15 mouse cellular contexts compared by ENCODE assay signal in the genomic region with DNA sequence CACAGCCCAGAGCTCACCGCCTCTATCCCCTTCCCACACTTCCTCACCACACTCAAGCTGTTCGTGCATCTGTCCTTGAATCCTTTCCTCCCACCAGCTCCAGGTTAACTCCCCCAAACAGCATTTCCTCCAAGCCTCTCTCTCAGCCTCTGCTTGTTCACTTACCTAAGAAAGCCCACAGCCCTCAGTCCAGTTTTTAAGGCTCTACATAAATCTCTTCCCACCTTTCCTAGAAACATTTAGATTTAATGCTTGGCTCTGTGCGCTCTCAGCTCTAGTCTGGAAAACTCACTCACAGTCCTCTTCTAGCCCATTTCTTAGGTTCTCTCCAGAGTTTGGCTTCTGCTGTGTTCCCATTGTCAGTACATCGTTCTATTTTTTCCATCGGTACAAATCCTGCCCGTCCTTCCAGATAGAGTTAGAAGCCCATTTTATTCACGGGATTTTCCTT.
DNase-seq lines count a peak whose midpoint lies in the region; ATAC-seq and TF ChIP-seq lines count a peak whose summit lies in the region.
"Had no signal": no experiment of that assay in that cellular context is flagged by ENCODE, and none has a peak within 500 bp of the region (broad histone marks: within the 10 kb centered on the region; RNA-seq: fewer than 3 reads in every experiment).

No protein-coding gene starts in this region.

- H3K27me3 ChIP-seq in kidney, adult 2 months (replicated peaks; ENCODE audit: control insufficient read depth, insufficient read depth, low read length): no peaks in the 10 kb centered on the region
- no peaks in the 10 kb centered on the region for H3K27me3 ChIP-seq in lung, postnatal 0 days (replicated peaks; ENCODE audit: insufficient read depth, low read length)
- no peaks in the 10 kb centered on the region for H3K27me3 ChIP-seq in stomach, embryonic 15.5 days (replicated peaks)
- H3K27me3 ChIP-seq: limb, embryonic 13.5 days; megakaryocyte, embryonic 14.5 days had no signal

- no peaks in the 10 kb centered on the region for H3K9me3 ChIP-seq in lung, postnatal 0 days (ENCODE audit: low read length)
- no peaks in the 10 kb centered on the region for H3K9me3 ChIP-seq in stomach, embryonic 15.5 days
- H3K9me3 ChIP-seq: limb, embryonic 13.5 days had no signal

- TF ChIP-seq CTCF in kidney, adult 2 months (conservative IDR thresholded peaks at IDR 0.05; ENCODE audit: insufficient read depth, insufficient read length, low read depth, low read length): no peak
- TF ChIP-seq CTCF in lung, postnatal 0 days (IDR thresholded peaks at IDR 0.05): no peak
- no peak for TF ChIP-seq CTCF in lung, adult 2 months (IDR thresholded peaks at IDR 0.05; ENCODE audit: insufficient read depth, low read length)

- DNase-seq in kidney, adult 2 months: no peak
- no peak for DNase-seq in kidney, adult 8-10 months
- no peak for DNase-seq in lung, postnatal 0 days (ENCODE audit: low spot score)
- DNase-seq in lung, adult 2 months: no peak
- peak; percentile 21 to 36 for DNase-seq in layer of hippocampus, adult 8-10 months (ENCODE audit: low spot score in 2 of 2)
- DNase-seq in adrenal gland, adult 2 months: no peak
- no peak for DNase-seq in thymus, postnatal 4 days
- DNase-seq: cerebellum, postnatal 36 days; gastrocnemius, postnatal 25 days; thymus, postnatal 14 days had no signal

- no peak for TF ChIP-seq EP300 in lung, postnatal 0 days (IDR thresholded peaks at IDR 0.05)

- 73% methylated on average over 7 of the region's 7 CpGs for WGBS in kidney, adult 2 months
- 33% methylated on average over 7 of the region's 7 CpGs for WGBS in lung, postnatal 0 days
- WGBS in lung, adult 2 months: 41% methylated on average over 7 of the region's 7 CpGs
- WGBS in stomach, embryonic 15.5 days: 44% methylated on average over 7 of the region's 7 CpGs

- ATAC-seq in lung, postnatal 0 days: peak; percentile 42
- no peak for ATAC-seq in stomach, embryonic 15.5 days (ENCODE audit: insufficient read depth, low FRiP score, low read depth)
- ATAC-seq: hindbrain, postnatal 0 days had no signal

- H3K9ac ChIP-seq in lung, postnatal 0 days (replicated peaks; ENCODE audit: low read depth): no peak overlapping the region
- H3K9ac ChIP-seq in stomach, embryonic 15.5 days: no peak overlapping the region
- H3K9ac ChIP-seq: limb, embryonic 13.5 days had no signal

- peaks cover 5% of the 10 kb centered on the region; the same call in 1 of the 2 replicates for H3K4me1 ChIP-seq in kidney, adult 2 months (ENCODE audit: control insufficient read depth, insufficient read depth, low read length)
- H3K4me1 ChIP-seq in lung, postnatal 0 days (ENCODE audit: insufficient read depth, low read depth, low read length): peaks cover 6% of the 10 kb centered on the region
- H3K4me1 ChIP-seq in lung, adult 2 months (ENCODE audit: control insufficient read depth, insufficient read depth, low read length): peaks cover 2% of the 10 kb centered on the region; the same call in 1 of the 2 replicates
- H3K4me1 ChIP-seq in stomach, embryonic 15.5 days: peaks cover 5% of the 10 kb centered on the region; the same call in 1 of the 2 replicates
- H3K4me1 ChIP-seq: limb, embryonic 13.5 days; megakaryocyte, embryonic 14.5 days had no signal

- no peak for TF ChIP-seq POLR2A in kidney, adult 2 months (IDR thresholded peaks at IDR 0.05; ENCODE audit: low read depth, low read length)
- TF ChIP-seq POLR2A in lung, adult 2 months (IDR thresholded peaks at IDR 0.05; ENCODE audit: borderline replicate concordance, extremely low read depth, low read depth, low read length): no peak

- H3K27ac ChIP-seq in kidney, adult 2 months (ENCODE audit: insufficient read depth, low read depth, low read length): peak overlapping the region; percentile 64; the same call in 1 of the 2 replicates
- peak overlapping the region; percentile 47 for H3K27ac ChIP-seq in lung, postnatal 0 days (ENCODE audit: low read length)
- H3K27ac ChIP-seq in stomach, embryonic 15.5 days: peak overlapping the region; percentile 32
- H3K27ac ChIP-seq: hindbrain, postnatal 0 days; limb, embryonic 13.5 days had no signal

- no peak overlapping the region for H3K4me3 ChIP-seq in kidney, adult 2 months (ENCODE audit: insufficient read depth, low read depth, low read length)
- H3K4me3 ChIP-seq in lung, postnatal 0 days (ENCODE audit: low read depth, low read length): no peak overlapping the region
- H3K4me3 ChIP-seq in lung, adult 2 months (replicated peaks; ENCODE audit: extremely low read depth, low read depth, low read length): no peak overlapping the region
- H3K4me3 ChIP-seq in stomach, embryonic 15.5 days (replicated peaks): no peak overlapping the region
- H3K4me3 ChIP-seq: erythroblast, embryonic 14.5 days; limb, embryonic 13.5 days; megakaryocyte, embryonic 14.5 days had no signal

- H3K36me3 ChIP-seq in kidney, adult 2 months (ENCODE audit: control insufficient read depth, insufficient read depth, low read length): no peaks in the 10 kb centered on the region
- H3K36me3 ChIP-seq in lung, postnatal 0 days (ENCODE audit: insufficient read depth, low read length): no peaks in the 10 kb centered on the region
- no peaks in the 10 kb centered on the region for H3K36me3 ChIP-seq in stomach, embryonic 15.5 days
- H3K36me3 ChIP-seq: limb, embryonic 13.5 days had no signal

- H3K4me2 ChIP-seq in lung, postnatal 0 days (replicated peaks; ENCODE audit: low read depth, low read length): peak overlapping the region; percentile 20; the same call in 1 of the 2 replicates
- H3K4me2 ChIP-seq in stomach, embryonic 15.5 days: no peak overlapping the region
- H3K4me2 ChIP-seq: limb, embryonic 13.5 days had no signal

Comparison
In these comparisons a context has a peak if more than half of its experiments do, and no peak if none do; other contexts are left out.
1. DNase-seq: peak in layer of hippocampus, adult 8-10 months (2 of 2); none in kidney, adult 2 months (single experiment), kidney, adult 8-10 months (0 of 2), lung, postnatal 0 days (single experiment), lung, adult 2 months (single experiment), adrenal gland, adult 2 months (single experiment) and thymus, postnatal 4 days (single experiment).
2. Peak in every context shown above with its lines, with median percentiles within 50 percentile points of each other: H3K27ac ChIP-seq.